Mouse (Mus musculus): Measurements from ENCODE around the gene Cenpl. TPM values are rescaled to one million over a fixed set of nuclear protein-coding genes. Genes with fewer than 3 reads are reported as not detected.

Gene Cenpl
- polyA plus RNA-seq, 1 experiment from 2014 or later, result 17.0 TPM

DNA sequence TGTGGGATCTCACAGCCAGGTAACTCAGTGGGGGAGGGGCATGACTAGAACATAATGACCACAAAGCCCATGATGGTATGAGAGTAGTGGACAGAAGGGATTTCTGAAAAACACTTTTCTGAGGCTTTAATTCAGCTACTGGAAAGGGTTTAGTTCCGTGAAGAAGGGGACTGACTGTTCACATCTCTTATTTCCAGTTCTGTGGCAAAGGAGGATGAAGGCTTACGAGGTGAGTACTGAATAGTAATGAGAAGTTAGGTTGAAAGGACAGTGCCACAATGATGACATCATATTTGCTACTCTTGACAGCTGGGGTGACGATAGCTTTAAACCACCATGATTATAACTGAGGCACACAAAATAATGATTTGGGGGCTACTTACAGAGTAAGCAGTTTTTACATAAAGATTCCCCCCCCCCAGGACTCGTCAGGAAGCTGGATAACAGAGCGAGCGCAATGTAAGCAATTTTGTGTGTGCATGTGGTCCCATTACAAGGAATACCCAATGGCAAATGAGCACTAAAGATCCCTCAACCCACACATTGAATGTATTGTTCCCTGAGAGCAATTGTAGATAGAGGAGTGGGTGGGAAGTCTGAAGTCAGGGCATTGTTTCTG, 34.6 kb upstream of the Cenpl start:
- H3K4me3 ChIP-seq, result peak overlapping the region; percentile 77
- under 1% methylated on average over 6 of the region's 6 CpGs for WGBS
- H3K36me3 ChIP-seq, result peaks cover 52% of the 10 kb centered on the region
- H3K4me1 ChIP-seq (replicated peaks), result peaks cover 10% of the 10 kb centered on the region
- ATAC-seq (ENCODE audit: insufficient number of reproducible peaks, low FRiP score), result no peak
- peak overlapping the region; percentile 92 for H3K9ac ChIP-seq
- H3K9me3 ChIP-seq (replicated peaks), result no peaks in the 10 kb centered on the region
- no peaks in the 10 kb centered on the region for H3K27me3 ChIP-seq (replicated peaks)
- H3K4me2 ChIP-seq, result peak overlapping the region; percentile 84
- peak overlapping the region; percentile 89 for H3K27ac ChIP-seq (ENCODE audit: poor library complexity, severe bottlenecking)

DNA sequence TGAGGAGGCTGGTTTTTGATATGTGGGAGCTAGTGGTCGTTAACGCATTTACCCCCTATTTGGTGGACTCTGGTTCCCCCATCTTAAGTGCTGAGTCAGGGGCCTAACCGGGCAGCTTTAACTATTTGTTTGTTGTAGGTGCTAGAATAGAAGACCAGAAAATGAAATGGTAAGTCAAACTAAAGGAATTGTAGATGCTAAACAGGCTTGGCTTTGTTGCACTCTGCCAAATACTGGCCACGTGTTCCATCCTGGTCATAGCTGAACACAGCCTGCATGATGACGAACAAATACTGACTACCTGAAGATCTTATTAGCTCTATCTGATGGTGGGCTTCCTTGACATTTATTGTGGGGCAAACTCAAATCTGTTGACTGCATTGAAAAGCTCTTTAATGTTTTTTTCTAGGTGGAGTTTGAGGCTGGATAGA, 34.1 kb upstream of the Cenpl start:
- Histone ChIP-seq H3K36me3 (peaks cover 48% of the 10 kb centered on the region), H3K27me3 (replicated peaks) (no peaks in the 10 kb centered on the region), H3K9me3 (replicated peaks) (no peaks in the 10 kb centered on the region), H3K4me3 (peak overlapping the region; percentile 77), H3K4me2 (peak overlapping the region; percentile 84), H3K9ac (peak overlapping the region; percentile 92), H3K27ac (ENCODE audit: poor library complexity, severe bottlenecking) (peak overlapping the region; percentile 89), H3K4me1 (replicated peaks) (peaks cover 10% of the 10 kb centered on the region)
- 1% methylated on average over 5 of the region's 5 CpGs for WGBS
- no peak for ATAC-seq (ENCODE audit: insufficient number of reproducible peaks, low FRiP score)

DNA sequence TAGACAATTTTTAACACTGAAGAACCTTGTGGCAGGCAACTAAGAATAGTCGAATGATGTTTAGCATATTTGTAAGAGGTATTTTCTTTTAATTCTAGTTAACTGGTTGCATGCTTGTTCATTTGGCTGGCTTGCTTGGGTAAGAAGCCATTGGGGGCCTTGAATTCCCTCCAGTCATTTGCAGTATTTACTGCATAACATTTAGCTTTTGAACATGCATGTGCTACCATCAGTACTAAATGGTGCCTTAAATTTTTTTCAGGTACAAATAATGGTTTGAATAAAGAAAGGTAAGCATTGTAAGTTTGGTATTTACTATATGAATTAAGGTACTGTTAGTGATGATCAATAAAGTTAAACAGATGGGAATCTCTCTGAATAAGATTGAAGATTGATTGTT, 33.5 kb upstream of the Cenpl start:
- ATAC-seq (ENCODE audit: insufficient number of reproducible peaks, low FRiP score), result no peak
- H3K4me3 ChIP-seq, result peak overlapping the region; percentile 77
- H3K9ac ChIP-seq, result peak overlapping the region; percentile 92
- H3K36me3 ChIP-seq, result peaks cover 48% of the 10 kb centered on the region
- H3K9me3 ChIP-seq (replicated peaks), result no peaks in the 10 kb centered on the region
- H3K4me1 ChIP-seq (replicated peaks), result peaks cover 10% of the 10 kb centered on the region
- peak overlapping the region; percentile 84 for H3K4me2 ChIP-seq
- 5% methylated on average over 1 of the region's 1 CpGs for WGBS
- H3K27me3 ChIP-seq (replicated peaks), result no peaks in the 10 kb centered on the region
- H3K27ac ChIP-seq (ENCODE audit: poor library complexity, severe bottlenecking), result peak overlapping the region; percentile 89

DNA sequence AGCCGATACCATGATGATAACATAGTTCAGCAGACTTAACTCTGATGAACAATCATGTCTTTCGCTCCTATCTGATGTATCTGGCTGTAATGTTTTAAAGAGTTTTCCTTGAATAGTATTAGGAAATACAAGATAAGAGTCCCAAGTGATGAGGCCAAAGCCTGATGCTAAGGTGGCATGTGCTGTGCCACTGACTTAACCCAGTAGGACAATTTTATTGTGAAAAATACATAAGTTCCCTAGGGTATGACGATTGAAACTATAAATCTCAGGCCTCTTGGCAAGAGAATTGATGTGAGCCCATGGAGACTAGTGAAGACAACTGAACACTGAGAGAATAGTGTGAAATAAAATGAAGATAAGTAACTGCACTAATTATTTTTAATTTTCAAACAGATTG, 32.9 kb upstream of the Cenpl start:
- 33% methylated on average over 3 of the region's 3 CpGs for WGBS
- Histone ChIP-seq H3K36me3 (peaks cover 42% of the 10 kb centered on the region), H3K9ac (peak overlapping the region; percentile 63), H3K4me1 (replicated peaks) (peaks cover 10% of the 10 kb centered on the region), H3K27ac (ENCODE audit: poor library complexity, severe bottlenecking) (no peak overlapping the region), H3K4me2 (peak overlapping the region; percentile 57), H3K4me3 (peak overlapping the region; percentile 35), H3K9me3 (replicated peaks) (no peaks in the 10 kb centered on the region), H3K27me3 (replicated peaks) (no peaks in the 10 kb centered on the region)
- no peak for ATAC-seq (ENCODE audit: insufficient number of reproducible peaks, low FRiP score)

DNA sequence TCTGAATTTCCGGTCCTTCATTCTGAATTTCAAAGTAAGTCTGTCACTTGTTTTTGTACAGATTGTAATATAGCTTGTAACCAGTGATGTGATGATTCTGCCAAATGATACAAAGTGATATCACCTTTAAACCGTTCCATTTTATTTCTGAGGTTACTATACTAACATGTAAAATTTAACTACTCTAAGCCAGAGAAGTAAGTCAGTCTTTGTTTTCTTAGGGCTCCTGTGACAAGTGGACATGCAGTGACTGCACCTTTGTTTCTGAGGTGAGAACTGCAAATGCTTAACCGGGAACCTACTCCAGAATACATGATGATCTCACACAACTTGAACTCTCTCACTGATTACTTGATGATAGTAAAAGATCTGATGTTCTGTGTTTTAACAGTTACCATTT, 32.5 kb upstream of the Cenpl start:
- peaks cover 42% of the 10 kb centered on the region for H3K36me3 ChIP-seq

DNA sequence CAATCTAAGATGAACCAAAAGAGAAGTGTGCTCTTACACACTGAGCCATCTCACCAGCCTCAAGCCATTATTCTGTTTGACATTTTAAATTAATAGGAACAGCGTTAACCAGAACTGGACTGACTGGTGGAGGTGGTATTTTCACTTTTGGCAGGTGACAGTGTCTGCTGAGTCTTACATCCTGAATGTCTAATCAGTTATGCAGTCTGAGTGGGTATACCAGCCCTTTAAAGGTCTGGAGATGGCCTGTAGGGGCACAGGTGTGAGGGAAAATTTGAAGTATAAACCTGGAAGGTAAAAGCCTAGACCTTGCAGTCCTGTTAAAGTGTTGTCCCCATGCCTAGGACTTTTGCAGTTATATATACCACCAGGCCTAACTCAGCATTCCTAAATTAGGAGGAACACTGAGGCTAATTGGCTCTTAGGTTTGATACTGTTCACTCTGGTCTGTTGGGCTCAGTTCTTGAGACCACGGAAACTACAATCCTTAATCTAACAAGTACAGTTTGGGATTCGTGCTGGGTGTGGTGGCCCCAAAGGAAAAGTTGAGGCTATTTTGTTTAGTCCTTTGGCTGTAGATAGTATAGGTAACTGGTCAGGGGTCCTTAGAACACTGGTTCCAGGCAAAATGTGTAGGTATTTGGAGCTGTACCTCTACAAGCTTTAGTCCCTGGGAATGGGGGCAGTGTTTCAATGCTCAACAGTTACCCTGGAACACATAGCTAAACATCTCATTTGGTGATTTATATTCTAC, 31.4 kb upstream of the Cenpl start:
- no peaks in the 10 kb centered on the region for H3K27me3 ChIP-seq (replicated peaks)
- peaks cover 46% of the 10 kb centered on the region for H3K36me3 ChIP-seq
- H3K4me1 ChIP-seq (replicated peaks), result peaks cover 4% of the 10 kb centered on the region; the same call in 1 of the 2 replicates
- H3K4me2 ChIP-seq, result no peak overlapping the region
- no peaks in the 10 kb centered on the region for H3K9me3 ChIP-seq (replicated peaks)
- peak overlapping the region; percentile 37; the same call in 1 of the 2 replicates for H3K27ac ChIP-seq (ENCODE audit: poor library complexity, severe bottlenecking)
- no peak overlapping the region for H3K9ac ChIP-seq
- H3K4me3 ChIP-seq, result no peak overlapping the region
- no peak for ATAC-seq (ENCODE audit: insufficient number of reproducible peaks, low FRiP score)
- WGBS, result 18% methylated on average over 3 of the region's 3 CpGs

More for the DNA sequence above, 32.5 kb upstream of the Cenpl start:
- no peak overlapping the region for H3K4me2 ChIP-seq
- ATAC-seq (ENCODE audit: insufficient number of reproducible peaks, low FRiP score), result no peak
- no peak overlapping the region for H3K9ac ChIP-seq
- peak overlapping the region; percentile 20; the same call in 1 of the 2 replicates for H3K4me3 ChIP-seq
- no peaks in the 10 kb centered on the region for H3K27me3 ChIP-seq (replicated peaks)
- H3K4me1 ChIP-seq (replicated peaks), result peaks cover 10% of the 10 kb centered on the region
- H3K9me3 ChIP-seq (replicated peaks), result no peaks in the 10 kb centered on the region
- WGBS, result 45% methylated on average over 3 of the region's 3 CpGs
- no peak overlapping the region for H3K27ac ChIP-seq (ENCODE audit: poor library complexity, severe bottlenecking)

DNA sequence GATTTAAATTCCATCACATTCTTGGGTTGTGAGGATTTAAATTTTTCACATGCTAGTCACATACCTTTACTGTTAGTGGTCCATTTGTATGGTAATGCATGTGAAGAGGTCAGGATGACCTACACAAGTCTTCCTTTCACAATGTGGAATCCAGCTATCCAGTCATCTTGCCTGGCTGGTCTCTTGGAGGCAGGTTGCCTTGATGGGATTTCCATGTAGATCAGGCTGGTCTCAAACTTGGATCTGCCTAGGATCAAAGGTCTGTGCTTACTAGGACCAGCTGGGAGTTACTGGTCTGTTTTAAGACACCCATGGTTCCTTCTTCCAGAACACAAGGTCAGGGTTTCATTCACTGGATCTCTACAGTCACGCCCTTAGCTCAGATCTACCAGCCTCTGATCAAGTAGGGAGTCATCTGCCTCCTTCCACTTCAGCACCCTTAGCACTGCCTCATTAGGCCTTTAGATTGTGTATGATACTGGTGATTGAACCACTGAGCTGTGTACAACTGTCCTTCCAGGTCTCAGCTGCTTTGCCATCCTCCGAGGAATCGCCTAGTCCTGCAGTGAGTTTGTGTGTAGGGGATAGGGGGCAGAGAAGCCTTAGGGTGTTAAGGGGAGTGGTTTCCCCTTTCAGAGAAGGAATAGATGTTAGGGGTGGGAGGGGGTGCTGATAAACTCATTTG, 30.6 kb upstream of the Cenpl start:
- ATAC-seq (ENCODE audit: insufficient number of reproducible peaks, low FRiP score), result no peak
- no peak overlapping the region for H3K4me2 ChIP-seq
- WGBS, result 18% methylated on average over 3 of the region's 3 CpGs
- peak overlapping the region; percentile 63 for H3K27ac ChIP-seq (ENCODE audit: poor library complexity, severe bottlenecking)
- H3K9ac ChIP-seq, result no peak overlapping the region
- H3K36me3 ChIP-seq, result peaks cover 51% of the 10 kb centered on the region
- H3K4me1 ChIP-seq (replicated peaks), result peaks cover 4% of the 10 kb centered on the region; the same call in 1 of the 2 replicates
- no peaks in the 10 kb centered on the region for H3K9me3 ChIP-seq (replicated peaks)
- no peaks in the 10 kb centered on the region for H3K27me3 ChIP-seq (replicated peaks)
- H3K4me3 ChIP-seq, result no peak overlapping the region

DNA sequence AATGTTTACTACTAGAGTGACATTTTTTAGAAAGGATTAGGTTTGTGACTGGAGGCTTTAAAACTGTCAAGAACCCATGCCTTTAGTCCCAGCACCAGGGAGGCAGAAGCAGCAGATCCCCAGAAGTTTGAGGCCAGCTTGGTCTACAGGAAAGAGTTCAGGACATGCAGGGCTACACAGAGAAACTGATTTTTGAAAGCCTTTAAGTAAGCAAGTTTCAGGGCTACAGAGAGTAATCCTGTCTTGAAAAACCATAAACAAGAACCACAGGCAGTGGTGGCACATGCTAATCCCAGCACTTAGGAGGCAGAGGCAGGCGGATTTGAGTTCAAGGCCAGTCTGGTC, 30.1 kb upstream of the Cenpl start:
- Histone ChIP-seq H3K9ac (no peak overlapping the region), H3K36me3 (peaks cover 56% of the 10 kb centered on the region)
- ATAC-seq (ENCODE audit: insufficient number of reproducible peaks, low FRiP score), result no peak

DNA sequence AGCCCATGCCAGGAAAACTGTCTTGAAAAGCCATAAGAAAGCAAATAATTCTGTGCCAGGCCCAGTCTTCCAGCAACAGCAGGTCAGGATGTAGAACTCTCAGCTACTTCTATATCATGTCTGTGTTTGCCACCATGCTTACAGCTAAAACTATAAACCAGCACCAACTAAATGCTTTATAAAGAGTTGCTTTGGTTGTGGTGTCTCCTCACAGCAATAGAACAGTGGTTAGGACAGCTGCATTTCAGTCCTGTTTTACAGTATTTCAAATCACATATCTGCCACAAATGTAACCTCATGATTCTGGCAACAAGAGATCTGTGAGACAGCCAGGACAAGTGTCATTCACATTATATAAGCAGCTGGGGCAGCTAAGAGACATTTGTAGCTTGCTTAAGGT, 29.7 kb upstream of the Cenpl start:
- Histone ChIP-seq H3K4me2 (no peak overlapping the region), H3K4me3 (no peak overlapping the region), H3K9ac (no peak overlapping the region), H3K36me3 (peaks cover 59% of the 10 kb centered on the region), H3K27me3 (replicated peaks) (no peaks in the 10 kb centered on the region), H3K27ac (ENCODE audit: poor library complexity, severe bottlenecking) (no peak overlapping the region), H3K9me3 (replicated peaks) (no peaks in the 10 kb centered on the region), H3K4me1 (replicated peaks) (peaks cover 4% of the 10 kb centered on the region; the same call in 1 of the 2 replicates)
- ATAC-seq (ENCODE audit: insufficient number of reproducible peaks, low FRiP score), result no peak

More for the DNA sequence above, 30.1 kb upstream of the Cenpl start:
- Histone ChIP-seq H3K27ac (ENCODE audit: poor library complexity, severe bottlenecking) (0 out of 2 replicates have a peak overlapping the region, but pooled peaks have one; percentile 63), H3K27me3 (replicated peaks) (no peaks in the 10 kb centered on the region), H3K4me2 (no peak overlapping the region), H3K4me1 (replicated peaks) (peaks cover 4% of the 10 kb centered on the region; the same call in 1 of the 2 replicates), H3K4me3 (no peak overlapping the region), H3K9me3 (replicated peaks) (no peaks in the 10 kb centered on the region)
- WGBS, result 62% methylated on average over 1 of the region's 1 CpGs

DNA sequence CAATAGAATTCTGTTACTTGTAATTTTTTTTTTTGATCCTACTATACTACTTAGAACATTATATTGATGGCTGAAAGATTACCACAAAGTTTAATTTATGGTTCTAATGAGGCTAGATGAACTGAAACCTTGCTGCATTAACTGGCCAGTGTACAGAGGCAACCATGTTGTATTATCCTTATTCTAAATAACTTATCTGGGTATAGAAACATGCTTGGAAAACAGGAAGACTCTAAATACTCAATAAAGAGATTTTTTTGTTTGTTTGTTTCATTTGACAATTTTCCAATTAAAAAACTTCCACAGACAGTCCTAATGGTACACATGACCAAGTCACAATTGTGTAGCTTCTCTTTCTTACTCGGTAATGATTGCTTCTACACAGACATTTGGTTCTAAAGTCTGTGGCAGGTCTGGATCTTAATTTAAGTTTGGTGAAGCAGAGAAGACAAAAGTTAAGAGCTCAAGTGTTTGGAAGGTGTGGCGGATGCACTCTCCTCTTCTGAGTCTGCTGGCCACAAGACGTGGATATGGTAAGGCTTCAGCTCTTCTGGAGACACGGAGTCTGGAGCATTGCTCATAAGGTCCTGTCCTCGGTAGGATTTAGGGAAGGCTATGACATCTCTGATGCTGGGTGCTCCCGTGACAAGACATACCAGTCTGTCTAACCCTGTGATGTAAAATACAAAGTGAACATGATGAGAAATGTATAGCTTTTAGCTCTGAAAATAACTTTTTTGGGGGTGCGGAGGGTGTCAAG, 29.1 kb upstream of the Cenpl start:
- peaks cover 4% of the 10 kb centered on the region; the same call in 1 of the 2 replicates for H3K4me1 ChIP-seq (replicated peaks)
- H3K27ac ChIP-seq (ENCODE audit: poor library complexity, severe bottlenecking), result no peak overlapping the region
- WGBS, result 90% methylated on average over 7 of the region's 7 CpGs
- no peak for ATAC-seq (ENCODE audit: insufficient number of reproducible peaks, low FRiP score)
- H3K9me3 ChIP-seq (replicated peaks), result no peaks in the 10 kb centered on the region
- H3K27me3 ChIP-seq (replicated peaks), result no peaks in the 10 kb centered on the region
- no peak overlapping the region for H3K4me2 ChIP-seq
- no peak overlapping the region for H3K9ac ChIP-seq
- no peak overlapping the region for H3K4me3 ChIP-seq
- H3K36me3 ChIP-seq, result peaks cover 59% of the 10 kb centered on the region
